Comparison of ENCODE assay signal across 8 mouse cellular contexts in genomic region chr13:34344376-34345127, GRCm38 (mm10). TPM values are rescaled to one million over a fixed set of nuclear protein-coding genes. Genes with fewer than 3 reads are reported as not detected.
DNase-seq lines count a peak whose midpoint lies in the region; ATAC-seq and TF ChIP-seq lines count a peak whose summit lies in the region.

No protein-coding gene starts in this region.

- ATAC-seq in kidney, embryonic 16.5 days (ENCODE audit: low FRiP score, low TSS enrichment) = peak; percentile 82

- H3K36me3 ChIP-seq in kidney, embryonic 16.5 days (ENCODE audit: insufficient read depth, low read length) = no peaks in the 10 kb centered on the region

- H3K27ac ChIP-seq in brown adipose tissue, adult 24 weeks (replicated peaks; ENCODE audit: low read depth, low read length) = peak overlapping the region; percentile 71
- H3K27ac ChIP-seq in gastrocnemius, adult 2 months = peak overlapping the region; percentile 94
- H3K27ac ChIP-seq in kidney, embryonic 16.5 days (ENCODE audit: low read length) = no peak overlapping the region

- no peak for TF ChIP-seq POLR2A in lung, adult 2 months (IDR thresholded peaks at IDR 0.05; ENCODE audit: borderline replicate concordance, extremely low read depth, low read depth, low read length)

- peak; percentile 42 for DNase-seq in layer of hippocampus, adult 11-12 months (ENCODE audit: low spot score)
- DNase-seq in layer of hippocampus, adult 9-11 months = no peak
- DNase-seq in gastrocnemius, adult 2 months = peak; percentile 64
- no peak for DNase-seq in lung, adult 2 months
- peak; percentile 45 for DNase-seq in ovary, postnatal 36 days (ENCODE audit: low spot score)
- DNase-seq in urinary bladder, postnatal 36 days (ENCODE audit: low spot score in 2 of 2) = peak; percentile 17 to 29

- no peaks in the 10 kb centered on the region for H3K9me3 ChIP-seq in kidney, embryonic 16.5 days (ENCODE audit: low read length)

- peak overlapping the region; percentile 83 for H3K9ac ChIP-seq in kidney, embryonic 16.5 days (replicated peaks; ENCODE audit: low read length)

- peak; percentile 11; the same call in 1 of the 2 replicates for TF ChIP-seq CTCF in gastrocnemius, adult 2 months (IDR thresholded peaks at IDR 0.05)
- TF ChIP-seq CTCF in lung, adult 2 months (IDR thresholded peaks at IDR 0.05; ENCODE audit: insufficient read depth, low read length) = no peak

- H3K4me3 ChIP-seq in brown adipose tissue, adult 24 weeks (ENCODE audit: insufficient read depth, low read depth, low read length) = peak overlapping the region; percentile 80
- H3K4me3 ChIP-seq in gastrocnemius, adult 2 months = peak overlapping the region; percentile 95
- H3K4me3 ChIP-seq in kidney, embryonic 16.5 days (ENCODE audit: low read length) = peak overlapping the region; percentile 76
- H3K4me3 ChIP-seq in lung, adult 2 months (replicated peaks; ENCODE audit: extremely low read depth, low read depth, low read length) = peak overlapping the region; percentile 76

- intact Hi-C loops in gastrocnemius, adult 2 months (cut with DNase I) = loop anchor here (2.0 to 5.0 kb wide), 3 partner anchors 72 to 292 kb away; no protein-coding TSS in a partner anchor

- WGBS in kidney, embryonic 16.5 days = under 1% methylated on average over 81 of the region's 101 CpGs
- 1% methylated on average over 95 of the region's 101 CpGs for WGBS in lung, adult 2 months

- H3K4me2 ChIP-seq in kidney, embryonic 16.5 days (replicated peaks; ENCODE audit: low read depth, low read length) = peak overlapping the region; percentile 99

- peaks cover 5% of the 10 kb centered on the region; the same call in 1 of the 2 replicates for H3K4me1 ChIP-seq in brown adipose tissue, adult 24 weeks (ENCODE audit: control insufficient read depth, insufficient read depth, insufficient read length, low read length)
- H3K4me1 ChIP-seq in kidney, embryonic 16.5 days (ENCODE audit: insufficient read depth, low read length) = peaks cover 20% of the 10 kb centered on the region; the same call in 1 of the 2 replicates
- no peaks in the 10 kb centered on the region; the same call in 1 of the 2 replicates for H3K4me1 ChIP-seq in lung, adult 2 months (ENCODE audit: control insufficient read depth, insufficient read depth, low read length)

- H3K27me3 ChIP-seq in kidney, embryonic 16.5 days (ENCODE audit: insufficient read depth, low read length) = peaks cover 29% of the 10 kb centered on the region

RNA-seq across cellular contexts. Expression of gene Slc22a23, which starts 0.4 kb away (rescaled TPM):
- polyA plus RNA-seq in brown adipose tissue, adult 24 weeks (2012; ENCODE audit: insufficient read depth, insufficient read length, missing spikeins) = 7.7 and 16.1 TPM in 2 replicates
- total RNA-seq in gastrocnemius, adult 2 months (2021) = 10 to 100 TPM in 1 of 2 experiments, 1 to 10 TPM in 1; 8.8 to 15.3 TPM
- polyA plus RNA-seq in kidney, embryonic 16.5 days (2015; fragmentation: Nextera tagmentation; extraction: Ambion mirVana) = 2.6 and 3.3 TPM in 2 replicates
- 78.2 and 81.6 TPM in 2 replicates for polyA plus RNA-seq in lung, adult 2 months (2012; rRNA removed)

Comparison
In these comparisons a context has a peak if more than half of its experiments do, and no peak if none do; other contexts are left out.
1. DNase-seq: peak in layer of hippocampus, adult 11-12 months (single experiment), gastrocnemius, adult 2 months (single experiment), ovary, postnatal 36 days (single experiment) and urinary bladder, postnatal 36 days (2 of 2); none in layer of hippocampus, adult 9-11 months (single experiment) and lung, adult 2 months (single experiment).
2. Peak in every context shown above with its lines, with median percentiles within 50 percentile points of each other: H3K4me3 ChIP-seq.